Mouse (Mus musculus) bone marrow, adult 2 months (tissue): Measurements from ENCODE around the gene Etv6. TPM values are rescaled to one million over a fixed set of nuclear protein-coding genes. Genes with fewer than 3 reads are reported as not detected.

Experiments used
- H3K27ac ChIP-seq: fragments of 200-500 bp; 2 replicates; pipeline ENCODE4 v1.5.1; 2012; ENCODE audit warnings: low read depth, mild to moderate bottlenecking, control low read depth, inconsistent platforms, low read length; ENCODE audit not compliant: control insufficient read depth, poor library complexity, insufficient read depth
- H3K4me1 ChIP-seq: fragments of 200-500 bp; 2 replicates; pipeline ENCODE4 v1.6.1; 2011; ENCODE audit warnings: low read length; ENCODE audit not compliant: control insufficient read depth, insufficient read depth
- H3K4me3 ChIP-seq: fragments of 200-500 bp; replicated peaks from 2 replicates; pipeline ENCODE3; 2011; ENCODE audit warnings: mild to moderate bottlenecking, low read depth, low read length, control low read depth; ENCODE audit not compliant: control insufficient read depth
- CTCF ChIP-seq: fragments of 200-500 bp; IDR thresholded peaks from 2 replicates; pipeline ENCODE4 v1.5.1; 2011; ENCODE audit warnings: low read length, control low read depth; ENCODE audit not compliant: control insufficient read depth, insufficient read depth
- POLR2A ChIP-seq: fragments of 200-500 bp; IDR thresholded peaks from 2 replicates; pipeline ENCODE4 v1.6.1; 2011; ENCODE audit warnings: low read depth, mild to moderate bottlenecking, control low read depth, low read length, borderline replicate concordance; ENCODE audit not compliant: control insufficient read depth
- whole genome bisulfite sequencing: fragments of 180-500 bp; shearing (Covaris S2); methylation state at CpG from one replicate; pipeline ENCODE4 v1.1.7; 2018; 5-methylcytosine and 5-hydroxymethylcytosine counted together
- polyA plus RNA-seq: library from polyadenylated mRNA; stranded (reverse); fragments of >200 nt; gene quantifications from 2 replicates; pipeline ENCODE4 v1.2.4, GENCODE M21; 2011; ENCODE audit warnings: low replicate concordance; ENCODE audit not compliant: missing spikeins, insufficient read depth, insufficient read length

Etv6 gene
- polyA plus RNA-seq, 1 experiment: 10.9 TPM

DNA sequence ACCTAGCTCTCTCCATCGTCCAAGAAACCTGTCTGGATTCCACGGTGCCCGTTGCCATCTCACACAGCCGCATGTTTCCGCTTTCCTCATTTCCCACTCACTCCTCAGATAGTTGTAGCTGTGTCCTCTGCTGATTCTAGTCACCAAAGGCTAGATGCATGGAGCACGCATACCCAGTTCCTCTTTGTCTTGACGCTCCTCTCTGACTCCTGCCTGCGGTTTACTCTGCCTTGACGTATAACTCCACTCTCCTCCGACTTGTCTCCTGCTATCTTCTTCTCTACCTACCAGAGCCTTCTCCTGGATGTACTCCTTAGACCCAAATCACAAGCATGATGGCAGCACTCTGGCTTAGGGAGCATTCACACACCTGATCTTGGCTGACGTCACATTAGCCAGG, 169.7 kb downstream of the Etv6 start:
- Histone ChIP-seq H3K4me1 (peaks cover 3% of the 10 kb centered on the region; the same call in 1 of the 2 replicates), H3K27ac (no peak overlapping the region), H3K4me3 (no peak overlapping the region)
- TF ChIP-seq POLR2A: no peak
- no peak for TF ChIP-seq CTCF
- 59% methylated on average over 11 of the region's 11 CpGs for WGBS

DNA sequence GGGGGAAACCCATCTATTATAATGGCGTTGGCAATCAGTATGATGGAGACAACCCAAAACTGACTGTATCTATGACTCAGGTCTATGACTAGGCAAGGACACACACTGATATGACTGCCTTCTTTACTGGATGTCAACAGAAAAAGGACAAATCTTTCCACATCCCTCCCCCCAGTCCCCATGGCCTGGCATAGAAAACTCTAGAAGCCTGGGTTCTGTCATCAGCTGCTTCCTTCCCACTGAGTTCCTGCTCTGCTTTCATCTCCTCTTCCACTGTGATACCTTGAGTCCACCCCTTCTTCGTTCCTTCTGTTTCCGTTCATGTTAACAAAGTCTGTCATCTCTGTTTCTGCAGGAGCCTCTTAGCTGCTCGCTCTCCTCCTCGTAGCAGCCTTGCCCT, 170.2 kb downstream of the Etv6 start:
- peaks cover 3% of the 10 kb centered on the region; the same call in 1 of the 2 replicates for H3K4me1 ChIP-seq
- whole genome bisulfite sequencing: 75% methylated on average over 5 of the region's 5 CpGs
- H3K27ac ChIP-seq: no peak overlapping the region
- TF ChIP-seq CTCF (no peak), POLR2A (no peak)
- H3K4me3 ChIP-seq: no peak overlapping the region

DNA sequence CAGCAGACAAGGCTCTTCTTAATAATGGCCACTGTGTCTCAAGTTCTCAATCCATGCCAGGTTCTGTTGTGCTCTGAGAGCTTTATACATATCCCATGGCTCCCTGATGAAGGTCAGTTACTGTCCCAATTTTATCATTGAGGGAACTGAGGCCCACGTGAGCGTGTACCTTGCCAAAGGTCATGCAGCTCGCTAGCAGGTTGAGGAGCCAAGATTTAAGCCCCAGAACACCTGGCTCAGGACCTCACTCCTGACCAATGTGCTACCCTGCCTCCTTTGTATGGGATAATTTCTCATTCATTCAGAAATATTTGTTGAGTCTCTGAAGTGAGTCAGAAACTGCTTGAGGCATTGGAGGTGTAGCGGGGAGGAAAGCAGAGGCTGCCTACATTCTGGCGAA, 170.8 kb downstream of the Etv6 start:
- WGBS: 87% methylated on average over 5 of the region's 5 CpGs
- Histone ChIP-seq H3K4me3 (no peak overlapping the region), H3K27ac (no peak overlapping the region), H3K4me1 (peaks cover 3% of the 10 kb centered on the region; the same call in 1 of the 2 replicates)
- TF ChIP-seq CTCF (no peak), POLR2A (no peak)

DNA sequence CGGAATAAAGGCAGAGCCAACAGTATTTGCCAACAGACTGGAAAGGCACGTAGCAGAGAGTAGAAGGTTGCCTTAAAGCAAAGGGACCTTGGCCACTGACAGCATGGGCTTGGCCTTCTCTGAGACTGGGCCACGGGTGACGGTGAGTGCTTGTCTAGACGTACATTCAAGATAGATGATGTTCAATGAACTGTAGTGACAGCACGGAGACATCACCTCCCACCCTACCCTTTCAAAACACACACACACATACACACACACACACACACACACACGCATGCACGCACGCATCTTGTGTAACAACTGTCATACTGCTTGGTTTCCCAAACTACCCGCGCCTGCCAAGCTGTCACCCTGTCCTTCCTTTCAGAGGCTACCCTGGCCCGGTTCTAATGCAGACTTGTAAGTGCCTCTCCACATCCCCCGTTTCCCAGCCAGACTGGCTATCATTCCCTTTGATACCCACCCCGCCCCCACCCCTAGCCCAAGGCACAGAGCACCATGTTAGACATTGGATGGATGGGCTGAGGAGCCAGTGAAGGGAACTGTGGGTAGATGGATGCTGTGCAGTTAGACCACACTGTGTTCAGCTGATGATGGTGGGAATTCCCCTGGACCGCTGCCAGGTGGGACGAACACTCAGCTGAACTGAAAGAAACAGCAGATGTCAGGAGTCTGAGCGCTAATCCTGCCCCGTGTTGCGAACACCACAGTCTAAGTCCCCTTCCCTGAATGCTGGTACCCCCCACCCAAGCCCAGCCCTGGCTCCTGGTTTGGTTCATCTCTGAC, 172.1 kb downstream of the Etv6 start:
- Histone ChIP-seq H3K4me3 (no peak overlapping the region), H3K27ac (no peak overlapping the region), H3K4me1 (peaks cover 3% of the 10 kb centered on the region; the same call in 1 of the 2 replicates)
- WGBS: 64% methylated on average over 19 of the region's 19 CpGs
- TF ChIP-seq POLR2A (no peak), CTCF (no peak)

GRCm38 (mm10) chr6:134208180-134208952, 172.9 kb downstream of the Etv6 start:
- 70% methylated on average over 14 of the region's 14 CpGs for WGBS
- Histone ChIP-seq H3K4me3 (no peak overlapping the region), H3K4me1 (peaks cover 3% of the 10 kb centered on the region; the same call in 1 of the 2 replicates), H3K27ac (no peak overlapping the region)
- TF ChIP-seq CTCF: no peak
- no peak for TF ChIP-seq POLR2A

GRCm38 (mm10) chr6:134210675-134211457, 175.4 kb downstream of the Etv6 start:
- no peak for TF ChIP-seq POLR2A
- TF ChIP-seq CTCF: no peak
- no peak overlapping the region for H3K27ac ChIP-seq
- no peak overlapping the region for H3K4me3 ChIP-seq
- peaks cover 3% of the 10 kb centered on the region; the same call in 1 of the 2 replicates for H3K4me1 ChIP-seq
- 69% methylated on average over 13 of the region's 13 CpGs for WGBS

GRCm38 (mm10) chr6:134211458-134211776, 175.9 kb downstream of the Etv6 start:
- WGBS: 70% methylated on average over 9 of the region's 9 CpGs
- Histone ChIP-seq H3K4me3 (no peak overlapping the region), H3K4me1 (peaks cover 3% of the 10 kb centered on the region; the same call in 1 of the 2 replicates)

More at GRCm38 (mm10) chr6:134211458-134211776, 175.9 kb downstream of the Etv6 start:
- TF ChIP-seq POLR2A (no peak), CTCF (no peak)
- no peak overlapping the region for H3K27ac ChIP-seq
